Mouse (Mus musculus) hindbrain, embryonic 10.5 days (tissue): ENCODE data around the gene Hist1h2ac. TPM values are rescaled to one million over a fixed set of nuclear protein-coding genes. Genes with fewer than 3 reads are reported as not detected.
A peak's percentile ranks its signal among the peaks of the same experiment; 100 is the strongest.
"Not testable (repeated sequence)": the region's sequence is repeated elsewhere in the genome, so short reads cannot be mapped to it uniquely, and the experiment has no call there.

ENCODE experiments used
- DNase-seq: peaks from one replicate; pipeline ENCODE4 v3.0.0-alpha.2; 2017; ENCODE audit warnings: low spot score
- H3K27ac ChIP-seq: fragments of 300-500 bp; sonication (generic); 2 replicates; pipeline ENCODE4 v1.5.1; 2016; ENCODE audit warnings: mild to moderate bottlenecking, moderate library complexity
- H3K27me3 ChIP-seq: fragments of 300-500 bp; sonication (generic); 2 replicates; pipeline ENCODE4 v1.6.1; 2016; ENCODE audit warnings: mild to moderate bottlenecking; ENCODE audit not compliant: poor library complexity, insufficient read depth, severe bottlenecking
- H3K36me3 ChIP-seq: fragments of 300-500 bp; sonication (generic); 2 replicates; pipeline ENCODE4 v1.6.1; 2016; ENCODE audit warnings: mild to moderate bottlenecking, moderate library complexity
- H3K4me1 ChIP-seq: fragments of 300-500 bp; sonication (generic); replicated peaks from 2 replicates; pipeline ENCODE4 v1.6.1; 2016; ENCODE audit warnings: mild to moderate bottlenecking
- H3K4me3 ChIP-seq: fragments of 300-500 bp; sonication (generic); 2 replicates; pipeline ENCODE4 v1.5.1; 2016; ENCODE audit warnings: mild to moderate bottlenecking, moderate library complexity
- H3K9me3 ChIP-seq: fragments of 300-500 bp; sonication (generic); 2 replicates; pipeline ENCODE4 v1.6.1; 2016; ENCODE audit warnings: mild to moderate bottlenecking, moderate library complexity
- WGBS: fragments of 180-500 bp; shearing (Covaris S2); methylation state at CpG from one replicate; pipeline ENCODE4 v1.1.7; 2016; 5-methylcytosine and 5-hydroxymethylcytosine counted together
- polyA plus RNA-seq: library from polyadenylated mRNA; unstranded; fragments of >200 nt; fragmentation: Nextera tagmentation; extraction: Ambion mirVana; gene quantifications from 2 replicates; pipeline ENCODE4 v1.2.1, GENCODE M21; 2016

Hist1h2ac gene
- polyA plus RNA-seq, 1 experiment from 2014 or later, result 0.80 TPM

DNA sequence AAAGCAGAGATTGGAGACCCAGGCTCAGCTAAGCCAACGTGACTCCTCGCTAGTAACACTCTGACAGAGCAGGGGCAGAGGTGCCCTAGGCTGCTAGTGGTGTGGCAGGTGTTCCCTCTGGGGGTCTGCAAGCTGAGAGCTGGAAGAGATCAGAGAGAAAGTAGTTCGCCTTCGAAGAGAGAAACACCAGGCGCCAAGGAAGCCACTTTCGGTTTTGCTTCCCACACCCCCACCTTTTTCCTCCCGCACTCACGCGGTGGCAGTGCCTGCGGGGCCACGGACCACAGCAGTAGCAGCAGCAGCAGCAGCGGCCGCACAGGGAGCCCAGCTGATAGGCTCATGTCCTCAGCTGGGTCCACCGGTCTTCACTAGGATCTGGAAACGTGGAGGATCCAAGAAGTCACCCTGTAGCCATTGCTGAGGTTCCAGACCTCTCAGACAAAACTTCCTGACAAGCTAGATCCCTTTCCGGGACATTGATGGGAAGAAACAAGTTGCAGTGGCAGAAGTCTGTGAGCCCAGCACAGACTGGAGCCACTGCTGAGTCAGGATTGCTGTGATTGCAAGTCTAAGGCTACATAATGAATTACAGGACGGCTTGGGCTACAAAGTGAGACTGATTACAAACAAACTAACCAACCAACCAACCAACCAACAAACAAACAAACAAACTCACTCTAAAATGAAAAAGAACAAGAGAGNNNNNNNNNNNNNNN lies 26.8 kb upstream of the Hist1h2ac start, which contains the start of gene Hfe:
Hfe (minus strand) TSS at position 481 of the 716 bp plus-strand sequence.
- DNase-seq, result peak; percentile 69
- Histone ChIP-seq H3K9me3 (no peaks in the 10 kb centered on the region), H3K4me1 (peaks cover 31% of the 10 kb centered on the region), H3K4me3 (peak within 1 kb of the TSS; percentile 46), H3K36me3 (no peaks in the 10 kb centered on the region), H3K27ac (peak within 1 kb of the TSS; percentile 78), H3K27me3 (peaks cover 26% of the 10 kb centered on the region; the same call in 1 of the 2 replicates)
- 4% methylated on average over 17 of the region's 17 CpGs for WGBS

GRCm38 (mm10) chr13:23709714-23710373 lies 26.1 kb upstream of the Hist1h2ac start:
- H3K27ac ChIP-seq, result peak overlapping the region; percentile 78

DNA sequence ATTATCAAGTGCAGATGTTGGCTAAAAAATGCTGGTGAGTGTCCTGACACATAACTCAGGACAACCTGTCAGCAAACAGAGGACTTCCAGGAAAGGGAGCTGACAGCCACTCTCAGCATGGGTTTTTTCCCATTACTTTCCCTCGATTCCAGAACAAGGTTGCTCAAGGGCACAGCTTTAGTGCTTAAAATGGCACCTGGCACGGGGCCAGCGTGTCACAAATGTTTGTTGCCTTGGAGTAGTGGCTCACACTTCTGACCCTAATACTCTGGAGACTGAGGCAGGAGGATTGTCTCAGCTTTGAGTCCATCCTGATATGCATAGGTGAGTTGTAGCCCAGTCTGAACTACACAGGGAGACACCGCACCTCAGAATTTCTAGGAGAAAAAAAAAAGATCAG lies 24.9 kb upstream of the Hist1h2ac start:
- WGBS, result 80% methylated on average over 4 of the region's 4 CpGs
- Histone ChIP-seq H3K9me3 (no peaks in the 10 kb centered on the region), H3K4me3 (no peak overlapping the region), H3K27me3 (peaks cover 29% of the 10 kb centered on the region; the same call in 1 of the 2 replicates), H3K4me1 (peaks cover 23% of the 10 kb centered on the region), H3K27ac (no peak overlapping the region), H3K36me3 (no peaks in the 10 kb centered on the region)
- DNase-seq, result no peak

More at GRCm38 (mm10) chr13:23709714-23710373, 26.1 kb upstream of the Hist1h2ac start:
- H3K4me1 ChIP-seq, result peaks cover 26% of the 10 kb centered on the region
- H3K9me3 ChIP-seq, result no peaks in the 10 kb centered on the region
- peak overlapping the region; percentile 46 for H3K4me3 ChIP-seq
- WGBS, result 11% methylated on average over 15 of the region's 15 CpGs
- H3K27me3 ChIP-seq, result peaks cover 26% of the 10 kb centered on the region; the same call in 1 of the 2 replicates
- peak; percentile 49 for DNase-seq
- no peaks in the 10 kb centered on the region for H3K36me3 ChIP-seq

DNA sequence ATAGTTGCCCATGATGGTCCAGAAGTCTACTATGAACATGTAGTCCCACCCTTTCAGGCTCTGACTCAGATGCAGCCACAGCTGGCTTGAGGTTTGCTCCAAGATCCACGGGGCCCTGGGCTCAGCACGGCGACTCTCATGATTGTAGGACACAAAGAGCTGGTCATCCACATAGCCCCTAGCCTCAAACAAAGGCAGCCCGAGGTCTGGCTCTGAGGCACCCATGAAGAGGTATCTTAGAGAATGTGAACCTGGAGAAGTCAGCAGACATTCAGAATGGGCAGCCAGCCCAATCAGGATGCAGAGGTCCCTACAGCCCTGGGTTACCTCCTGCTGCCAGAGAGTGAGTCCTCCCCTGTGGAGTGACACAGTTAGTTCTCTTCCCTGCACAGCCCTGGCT lies 24.3 kb upstream of the Hist1h2ac start:
- no peak for DNase-seq
- Histone ChIP-seq H3K27me3 (peaks cover 29% of the 10 kb centered on the region; the same call in 1 of the 2 replicates), H3K27ac (no peak overlapping the region), H3K4me1 (peaks cover 23% of the 10 kb centered on the region), H3K9me3 (no peaks in the 10 kb centered on the region), H3K36me3 (no peaks in the 10 kb centered on the region), H3K4me3 (no peak overlapping the region)
- 82% methylated on average over 4 of the region's 4 CpGs for WGBS

DNA sequence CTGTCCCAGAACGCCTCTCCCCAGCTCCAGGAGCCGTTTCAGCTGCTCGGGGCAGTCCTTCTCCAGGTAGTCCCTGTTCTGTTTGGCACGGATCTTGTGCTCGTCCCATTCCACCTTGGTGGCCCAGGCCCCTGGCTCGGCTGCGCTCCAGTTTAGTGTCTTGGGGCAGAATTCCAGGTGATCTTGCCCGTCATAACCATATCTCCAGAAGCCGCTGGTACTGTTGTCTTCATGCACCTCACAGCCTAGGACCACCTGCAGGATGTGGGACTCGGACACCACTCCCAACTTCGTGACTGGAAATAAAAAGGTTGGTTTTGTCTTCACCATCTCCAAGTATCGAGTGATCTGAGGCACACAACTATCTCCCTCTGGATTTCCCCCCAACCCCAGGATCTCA lies 23.0 kb upstream of the Hist1h2ac start:
- Histone ChIP-seq H3K27ac (no peak overlapping the region), H3K9me3 (no peaks in the 10 kb centered on the region), H3K27me3 (peaks cover 29% of the 10 kb centered on the region; the same call in 1 of the 2 replicates), H3K36me3 (no peaks in the 10 kb centered on the region), H3K4me3 (no peak overlapping the region), H3K4me1 (peaks cover 23% of the 10 kb centered on the region)
- DNase-seq, result no peak
- WGBS, result 93% methylated on average over 12 of the region's 12 CpGs

- Histone ChIP-seq H3K9me3 (no peaks in the 10 kb centered on the region), H3K4me1 (peaks cover 26% of the 10 kb centered on the region), H3K36me3 (no peaks in the 10 kb centered on the region), H3K27me3 (peaks cover 22% of the 10 kb centered on the region; the same call in 1 of the 2 replicates), H3K4me3 (no peak overlapping the region), H3K27ac (no peak overlapping the region)
- DNase-seq, result no peak
- WGBS, result 91% methylated on average over 7 of the region's 7 CpGs
These were observed 22.1 kb upstream of the Hist1h2ac start for GRCm38 (mm10) chr13:23705751-23706356.

DNA sequence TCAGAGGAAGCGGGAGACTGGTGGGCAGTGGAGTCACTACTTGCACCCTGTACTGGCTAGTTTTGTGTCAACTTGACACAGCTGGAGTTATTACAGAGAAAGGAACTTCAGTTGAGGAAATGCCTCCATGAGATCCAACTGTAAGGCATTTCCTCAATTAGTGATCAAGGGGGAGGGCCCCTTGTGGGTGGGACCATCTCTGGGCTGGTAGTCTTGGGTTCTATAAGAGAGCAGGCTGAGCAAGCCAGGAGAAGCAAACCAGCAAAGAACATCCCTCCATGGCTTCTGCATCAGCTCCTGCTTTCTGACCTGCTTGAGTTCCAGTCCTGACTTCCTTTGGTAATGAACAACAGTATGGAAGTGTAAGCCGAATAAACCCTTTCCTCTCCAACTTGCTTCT lies 19.1 kb upstream of the Hist1h2ac start:
- WGBS, result 82% methylated on average over 2 of the region's 2 CpGs
- H3K9me3 ChIP-seq, DNase-seq, H3K27ac ChIP-seq, H3K4me3 ChIP-seq, H3K36me3 ChIP-seq: not testable (repeated sequence)
- H3K27me3 ChIP-seq, result peaks cover 12% of the 10 kb centered on the region; the same call in 1 of the 2 replicates
- peaks cover 14% of the 10 kb centered on the region for H3K4me1 ChIP-seq

DNA sequence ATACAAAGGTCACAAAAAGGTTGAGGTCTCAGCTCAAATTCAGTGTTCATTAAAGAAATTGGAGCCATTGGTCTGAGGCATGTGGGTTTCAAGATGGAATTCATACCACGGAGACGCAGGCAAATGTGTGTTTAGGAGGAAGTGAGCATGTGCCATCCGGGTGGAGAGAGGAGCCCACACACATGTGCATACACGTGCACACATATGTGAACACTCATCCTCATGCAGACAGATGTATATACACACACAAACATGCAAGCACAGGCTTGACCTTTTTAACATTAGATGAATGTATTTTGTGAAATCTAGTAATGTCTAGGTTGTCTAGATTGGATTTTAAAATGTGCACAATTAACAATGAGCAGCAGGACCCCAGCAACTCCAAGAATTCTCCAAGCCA lies 18.5 kb upstream of the Hist1h2ac start:
- no peak overlapping the region for H3K27ac ChIP-seq
- H3K36me3 ChIP-seq, result no peaks in the 10 kb centered on the region
- H3K4me1 ChIP-seq, result peaks cover 19% of the 10 kb centered on the region
- H3K9me3 ChIP-seq, result no peaks in the 10 kb centered on the region
- no peak overlapping the region for H3K4me3 ChIP-seq
- DNase-seq, result no peak
- 80% methylated on average over 4 of the region's 4 CpGs for WGBS
- peaks cover 6% of the 10 kb centered on the region; the same call in 1 of the 2 replicates for H3K27me3 ChIP-seq

DNA sequence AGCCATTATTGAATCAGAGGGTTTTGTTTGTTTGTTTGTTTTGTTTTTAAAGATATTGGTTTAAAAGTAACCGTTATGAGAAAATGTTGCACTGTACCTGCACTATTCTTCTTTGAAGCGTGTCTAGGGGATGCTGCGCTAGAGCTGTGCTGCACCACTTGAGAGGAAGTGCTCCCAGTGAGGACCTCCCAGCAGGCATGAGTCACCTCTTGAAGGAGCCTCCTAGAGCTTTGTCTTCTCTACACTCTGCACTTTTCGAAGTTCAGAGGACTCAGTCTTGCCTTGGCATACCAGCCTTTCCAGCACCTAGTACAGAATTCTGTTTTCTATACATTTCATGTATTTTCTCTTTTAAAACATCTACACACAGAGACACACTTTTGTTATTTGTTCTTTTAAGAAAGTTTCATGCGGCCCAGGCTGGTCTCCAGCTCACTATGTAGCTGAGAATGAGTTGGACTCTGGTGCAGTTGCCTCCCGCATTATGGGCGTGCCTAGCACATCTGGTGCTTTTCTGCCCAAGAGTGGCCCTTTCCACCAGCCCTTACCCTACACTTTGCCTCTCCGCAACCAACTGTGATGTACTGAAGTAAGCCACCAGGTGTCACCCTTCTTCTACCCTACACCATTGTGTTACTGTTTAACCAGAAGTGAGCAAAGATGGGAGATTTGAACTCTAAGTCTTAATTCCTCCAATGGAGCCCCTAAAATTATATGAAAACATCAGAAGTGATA lies 17.2 kb upstream of the Hist1h2ac start:
- Histone ChIP-seq H3K36me3 (no peaks in the 10 kb centered on the region), H3K9me3 (no peaks in the 10 kb centered on the region), H3K4me3 (no peak overlapping the region), H3K4me1 (peaks cover 25% of the 10 kb centered on the region), H3K27me3 (0 out of 2 replicates have a peak, but pooled peaks cover 2% of the 10 kb centered on the region), H3K27ac (peak overlapping the region; percentile 66; the same call in 1 of the 2 replicates)
- peak; percentile 73 for DNase-seq
- WGBS, result 33% methylated on average over 8 of the region's 8 CpGs

DNA sequence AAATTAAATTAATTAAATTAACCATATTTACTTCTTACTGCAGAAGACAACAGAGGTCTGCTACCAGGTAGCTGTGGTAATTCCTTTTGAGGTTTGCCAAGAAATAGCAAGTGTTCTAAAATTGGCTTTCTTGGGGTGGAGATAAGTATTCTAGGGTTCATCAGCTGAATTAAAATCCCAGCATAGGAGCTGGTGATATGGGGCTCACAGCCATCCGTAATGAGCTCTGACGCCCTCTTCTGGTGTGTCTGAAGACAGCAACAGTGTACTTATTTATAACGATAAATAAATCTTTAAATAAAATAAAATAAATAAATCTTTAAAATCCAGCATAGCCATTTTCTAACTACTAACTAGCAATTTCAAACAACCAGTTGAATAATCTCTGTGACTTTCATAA lies 16.0 kb upstream of the Hist1h2ac start:
- DNase-seq, result no peak
- peaks cover 30% of the 10 kb centered on the region for H3K4me1 ChIP-seq
- H3K27ac ChIP-seq, result no peak overlapping the region
- H3K36me3 ChIP-seq, result no peaks in the 10 kb centered on the region
- H3K9me3 ChIP-seq, result no peaks in the 10 kb centered on the region
- WGBS, result 73% methylated on average over 3 of the region's 3 CpGs
- no peak overlapping the region for H3K4me3 ChIP-seq
- H3K27me3 ChIP-seq, result 0 out of 2 replicates have a peak, but pooled peaks cover 2% of the 10 kb centered on the region

DNA sequence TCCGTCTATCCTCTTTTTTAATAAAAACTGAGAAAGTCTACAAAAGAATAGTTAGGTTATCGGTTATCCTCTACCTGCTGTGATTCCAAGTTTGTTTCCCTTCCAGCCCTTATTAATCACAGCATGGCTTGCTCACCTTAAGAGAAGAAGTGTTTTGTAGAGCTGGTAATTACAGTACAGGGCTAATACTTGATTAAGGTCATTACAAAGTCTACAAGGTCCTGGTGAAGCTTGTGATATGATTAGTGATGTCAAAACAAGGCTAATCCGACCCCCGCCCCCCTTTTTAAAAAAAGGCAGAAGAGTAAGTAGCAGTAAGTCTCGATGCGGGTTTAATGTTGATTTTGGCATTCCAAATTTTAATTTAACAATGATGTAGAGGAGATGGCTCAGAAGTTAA lies 15.2 kb upstream of the Hist1h2ac start:
- 72% methylated on average over 6 of the region's 6 CpGs for WGBS
- no peaks in the 10 kb centered on the region for H3K9me3 ChIP-seq
- H3K27ac ChIP-seq, result peak overlapping the region; percentile 89
- DNase-seq, result no peak
- peak overlapping the region; percentile 55 for H3K4me3 ChIP-seq
- no peaks in the 10 kb centered on the region for H3K27me3 ChIP-seq
- H3K36me3 ChIP-seq, result no peaks in the 10 kb centered on the region
- H3K4me1 ChIP-seq, result peaks cover 30% of the 10 kb centered on the region

- Histone ChIP-seq H3K27ac (peak within 1 kb of the TSS; percentile 89), H3K9me3 (no peaks in the 10 kb centered on the region), H3K4me3 (peak within 1 kb of the TSS; percentile 55), H3K36me3 (no peaks in the 10 kb centered on the region), H3K27me3 (no peaks in the 10 kb centered on the region), H3K4me1 (peaks cover 30% of the 10 kb centered on the region)
- WGBS, result under 1% methylated on average over 22 of the region's 22 CpGs
- peak; percentile 98 for DNase-seq
These were observed 14.5 kb upstream of the Hist1h2ac start, which contains the start of gene Hist1h4c for GRCm38 (mm10) chr13:23698300-23698693. Hist1h4c (minus strand) TSS chr13:23698454.
